Mouse (Mus musculus): ENCODE measurements around the gene Mcu. TPM values are rescaled to one million over a fixed set of nuclear protein-coding genes. Genes with fewer than 3 reads are reported as not detected.

Gene Mcu
- polyA plus RNA-seq, 1 experiment from 2014 or later = 23.8 TPM

DNA sequence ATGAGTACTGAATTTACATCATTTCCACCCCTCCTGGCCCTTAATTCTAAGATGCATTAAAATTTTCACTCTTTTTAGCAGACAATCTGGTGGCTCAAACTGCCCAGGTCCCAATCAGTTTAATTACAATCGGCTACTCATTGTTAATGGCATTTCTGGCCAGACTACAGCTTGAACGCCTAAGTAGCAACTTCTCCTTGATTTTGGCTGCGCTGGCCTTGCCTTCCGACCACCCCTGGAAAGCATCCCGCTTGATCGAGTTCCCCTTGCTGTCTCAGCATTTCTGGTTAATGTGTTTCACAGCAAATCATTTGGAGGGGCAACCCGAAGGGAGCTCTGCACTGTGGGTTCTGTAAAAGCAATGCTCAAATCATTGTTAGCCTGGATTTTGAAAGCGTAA is 14.4 kb downstream of the Mcu start:
- 82% methylated on average over 8 of the region's 8 CpGs for WGBS
- no peak for ATAC-seq (replicated peaks; ENCODE audit: extremely low read depth, insufficient read depth, low FRiP score)
- Histone ChIP-seq H3K4me1 (ENCODE audit: control insufficient read depth, insufficient read depth, low read length) (peaks cover 10% of the 10 kb centered on the region), H3K4me2 (ENCODE audit: low read depth, low read length) (no peak overlapping the region), H3K9me3 (replicated peaks; ENCODE audit: control insufficient read depth, low read length) (no peaks in the 10 kb centered on the region), H3K27ac (ENCODE audit: low read length) (no peak overlapping the region), H3K27me3 (ENCODE audit: control insufficient read depth, insufficient read depth, low read length) (no peaks in the 10 kb centered on the region), H3K4me3 (ENCODE audit: low read length) (no peak overlapping the region), H3K9ac (ENCODE audit: low read length) (no peak overlapping the region), H3K36me3 (ENCODE audit: control insufficient read depth, insufficient read depth) (peaks cover 5% of the 10 kb centered on the region; the same call in 1 of the 2 replicates)

DNA sequence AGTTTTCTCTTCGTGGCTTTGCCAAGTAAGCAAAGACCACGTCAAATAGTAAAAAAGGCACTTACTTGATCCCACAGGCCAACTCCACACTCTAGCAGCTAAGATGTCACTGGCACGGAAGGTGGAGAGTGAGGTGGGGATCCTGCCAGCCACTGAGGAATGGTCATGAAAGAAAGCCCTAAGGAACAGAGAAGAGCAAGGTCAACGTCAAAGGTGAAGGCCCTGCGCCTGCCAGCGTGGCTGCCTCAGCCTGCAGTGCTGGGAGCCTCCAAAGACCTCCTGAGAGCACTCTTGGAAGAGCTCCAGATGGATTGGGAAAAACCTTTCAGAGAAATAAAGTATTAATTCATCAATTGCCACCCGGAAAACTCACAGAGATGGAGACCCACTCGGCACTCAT is 16.0 kb downstream of the Mcu start:
- H3K27ac ChIP-seq (ENCODE audit: low read length) = no peak overlapping the region
- WGBS = 67% methylated on average over 8 of the region's 8 CpGs
- H3K36me3 ChIP-seq (ENCODE audit: control insufficient read depth, insufficient read depth) = peaks cover 5% of the 10 kb centered on the region; the same call in 1 of the 2 replicates
- no peak overlapping the region for H3K9ac ChIP-seq (ENCODE audit: low read length)
- H3K4me2 ChIP-seq (ENCODE audit: low read depth, low read length) = no peak overlapping the region
- H3K9me3 ChIP-seq (replicated peaks; ENCODE audit: control insufficient read depth, low read length) = no peaks in the 10 kb centered on the region
- no peak for ATAC-seq (replicated peaks; ENCODE audit: extremely low read depth, insufficient read depth, low FRiP score)
- peaks cover 10% of the 10 kb centered on the region for H3K4me1 ChIP-seq (ENCODE audit: control insufficient read depth, insufficient read depth, low read length)
- H3K4me3 ChIP-seq (ENCODE audit: low read length) = no peak overlapping the region
- no peaks in the 10 kb centered on the region for H3K27me3 ChIP-seq (ENCODE audit: control insufficient read depth, insufficient read depth, low read length)

DNA sequence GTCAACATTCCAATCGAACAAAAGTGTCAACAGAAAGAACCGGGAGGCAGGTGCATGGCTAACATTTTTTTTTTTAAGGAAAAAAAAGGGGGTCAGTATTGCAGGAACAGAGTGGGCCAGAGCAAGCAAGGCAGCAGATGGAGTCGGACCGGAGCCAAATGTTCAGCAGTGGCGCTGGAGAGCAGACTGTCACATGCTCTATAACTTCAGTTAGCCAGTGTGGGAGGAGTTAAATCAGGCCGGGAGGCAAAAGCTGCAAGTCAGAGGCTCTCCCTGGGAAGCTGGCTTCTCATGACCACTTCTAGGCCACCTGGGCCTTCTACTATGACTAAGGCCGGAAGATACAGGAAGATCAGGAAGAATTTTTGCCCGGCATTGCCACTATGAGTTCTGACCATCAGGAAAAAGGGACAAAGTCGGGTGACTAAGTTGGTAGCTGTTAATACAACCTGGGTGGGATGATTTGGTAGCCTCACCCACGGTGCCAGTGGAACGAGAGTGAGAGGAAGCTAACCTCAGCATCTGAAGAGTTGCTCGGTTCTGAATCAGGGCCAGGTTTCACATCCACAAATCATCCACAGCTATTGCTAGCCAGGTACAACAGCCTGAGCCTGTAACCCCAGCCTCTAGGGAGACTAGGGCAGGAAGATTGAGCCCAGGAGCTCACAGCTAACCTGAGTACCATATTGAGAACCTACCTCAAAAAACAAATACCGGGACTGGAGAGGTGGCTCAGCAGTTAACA is 22.5 kb downstream of the Mcu start:
- H3K4me3 ChIP-seq (ENCODE audit: low read length) = no peak overlapping the region
- 73% methylated on average over 13 of the region's 13 CpGs for WGBS
- ATAC-seq (replicated peaks; ENCODE audit: extremely low read depth, insufficient read depth, low FRiP score) = peak; percentile 41
- no peak overlapping the region for H3K9ac ChIP-seq (ENCODE audit: low read length)
- no peaks in the 10 kb centered on the region for H3K9me3 ChIP-seq (replicated peaks; ENCODE audit: control insufficient read depth, low read length)
- H3K27me3 ChIP-seq (ENCODE audit: control insufficient read depth, insufficient read depth, low read length) = no peaks in the 10 kb centered on the region
- peaks cover 2% of the 10 kb centered on the region; the same call in 1 of the 2 replicates for H3K4me1 ChIP-seq (ENCODE audit: control insufficient read depth, insufficient read depth, low read length)
- peaks cover 5% of the 10 kb centered on the region; the same call in 1 of the 2 replicates for H3K36me3 ChIP-seq (ENCODE audit: control insufficient read depth, insufficient read depth)
- no peak overlapping the region for H3K4me2 ChIP-seq (ENCODE audit: low read depth, low read length)
- no peak overlapping the region for H3K27ac ChIP-seq (ENCODE audit: low read length)

DNA sequence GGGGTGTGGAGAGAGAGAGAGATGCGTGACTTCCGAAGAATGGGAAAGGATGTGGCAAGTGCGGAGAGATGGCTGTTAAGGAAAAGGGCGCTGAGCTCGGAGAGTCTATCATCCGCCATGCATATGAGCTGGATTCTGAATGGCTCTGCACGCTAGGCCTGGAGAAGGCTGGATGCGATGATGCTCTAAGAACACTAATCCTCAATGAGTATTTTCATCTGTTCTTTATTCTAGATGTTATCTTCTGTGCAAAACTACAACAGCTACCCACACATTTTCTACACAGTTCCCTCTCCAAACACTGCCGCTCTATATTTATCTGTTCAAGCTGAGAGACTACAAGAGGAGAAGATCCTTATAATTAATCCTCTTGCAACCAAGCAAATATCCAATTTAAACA is 25.9 kb downstream of the Mcu start:
- peaks cover 2% of the 10 kb centered on the region; the same call in 1 of the 2 replicates for H3K4me1 ChIP-seq (ENCODE audit: control insufficient read depth, insufficient read depth, low read length)
- no peak for ATAC-seq (replicated peaks; ENCODE audit: extremely low read depth, insufficient read depth, low FRiP score)
- H3K27me3 ChIP-seq (ENCODE audit: control insufficient read depth, insufficient read depth, low read length) = no peaks in the 10 kb centered on the region
- H3K4me3 ChIP-seq (ENCODE audit: low read length) = no peak overlapping the region
- H3K9me3 ChIP-seq (replicated peaks; ENCODE audit: control insufficient read depth, low read length) = no peaks in the 10 kb centered on the region
- no peak overlapping the region for H3K9ac ChIP-seq (ENCODE audit: low read length)
- no peaks in the 10 kb centered on the region for H3K36me3 ChIP-seq (ENCODE audit: control insufficient read depth, insufficient read depth)
- no peak overlapping the region for H3K27ac ChIP-seq (ENCODE audit: low read length)
- 96% methylated on average over 9 of the region's 9 CpGs for WGBS
- H3K4me2 ChIP-seq (ENCODE audit: low read depth, low read length) = no peak overlapping the region

DNA sequence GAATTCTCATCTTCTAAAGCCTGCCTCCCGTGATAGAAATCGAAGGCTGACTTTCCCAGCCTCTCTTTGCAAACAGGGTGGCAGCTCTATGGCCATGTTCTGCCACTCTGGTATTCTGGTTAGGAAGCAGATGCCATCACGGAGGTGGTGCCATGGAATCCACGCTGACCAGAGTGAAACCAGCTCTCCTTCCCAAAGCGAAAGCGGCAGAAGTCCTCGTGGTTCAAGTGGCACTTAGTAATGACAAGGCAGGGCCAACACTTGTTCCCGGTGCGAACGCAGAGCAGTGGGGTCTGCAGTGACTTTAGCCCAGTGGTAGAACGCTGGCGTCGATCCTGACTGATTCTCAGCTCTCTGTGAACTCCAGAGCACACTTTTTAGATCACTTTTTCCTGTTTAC is 26.6 kb downstream of the Mcu start:
- Histone ChIP-seq H3K4me1 (ENCODE audit: control insufficient read depth, insufficient read depth, low read length) (peaks cover 2% of the 10 kb centered on the region; the same call in 1 of the 2 replicates), H3K4me3 (ENCODE audit: low read length) (peak overlapping the region; percentile 17), H3K4me2 (ENCODE audit: low read depth, low read length) (peak overlapping the region; percentile 46), H3K27me3 (ENCODE audit: control insufficient read depth, insufficient read depth, low read length) (no peaks in the 10 kb centered on the region), H3K27ac (ENCODE audit: low read length) (no peak overlapping the region), H3K36me3 (ENCODE audit: control insufficient read depth, insufficient read depth) (no peaks in the 10 kb centered on the region), H3K9me3 (replicated peaks; ENCODE audit: control insufficient read depth, low read length) (no peaks in the 10 kb centered on the region), H3K9ac (ENCODE audit: low read length) (no peak overlapping the region)
- 51% methylated on average over 13 of the region's 13 CpGs for WGBS
- no peak for ATAC-seq (replicated peaks; ENCODE audit: extremely low read depth, insufficient read depth, low FRiP score)

DNA sequence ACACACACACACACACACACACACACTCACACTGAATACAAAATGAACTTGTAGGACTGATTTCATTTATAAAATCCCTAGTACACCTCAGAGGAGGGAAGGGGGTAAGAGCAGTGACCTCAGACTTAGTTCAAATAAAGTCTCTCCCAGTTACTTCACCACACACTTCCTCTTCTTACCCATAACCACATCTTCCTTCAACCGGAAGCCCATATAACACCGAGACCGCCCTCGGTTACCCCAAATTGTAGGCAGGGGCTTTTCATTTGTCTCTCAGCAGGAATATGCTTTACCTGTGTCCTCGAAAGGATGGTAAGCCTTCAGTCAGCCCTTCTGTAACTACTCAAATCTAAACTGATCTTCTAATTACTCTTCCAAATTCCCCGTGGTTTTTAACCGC is 27.1 kb downstream of the Mcu start:
- no peak for ATAC-seq (replicated peaks; ENCODE audit: extremely low read depth, insufficient read depth, low FRiP score)
- 80% methylated on average over 7 of the region's 7 CpGs for WGBS

DNA sequence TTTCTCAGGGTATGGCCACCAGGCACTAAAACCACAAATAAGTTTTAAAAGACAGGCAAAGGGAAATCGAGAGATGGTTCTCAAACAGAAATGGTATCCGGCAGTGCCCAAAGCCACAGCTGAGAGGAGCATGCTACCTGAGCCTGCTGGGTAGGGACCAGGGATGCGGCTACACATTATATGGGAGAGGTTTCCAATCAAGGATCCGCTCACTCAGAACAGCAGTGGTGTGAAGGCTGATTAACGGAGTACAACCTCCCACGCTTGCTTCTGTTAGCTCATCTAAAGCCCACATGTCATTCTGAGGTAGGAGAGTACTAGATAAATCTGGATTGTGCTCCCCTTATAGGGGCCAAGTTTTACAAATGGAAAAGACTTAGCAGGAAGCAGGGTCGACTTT is 28.4 kb downstream of the Mcu start:
- H3K36me3 ChIP-seq (ENCODE audit: control insufficient read depth, insufficient read depth) = 0 out of 2 replicates have a peak, but pooled peaks cover 2% of the 10 kb centered on the region
- no peaks in the 10 kb centered on the region for H3K4me1 ChIP-seq (ENCODE audit: control insufficient read depth, insufficient read depth, low read length)
- H3K9me3 ChIP-seq (replicated peaks; ENCODE audit: control insufficient read depth, low read length) = no peaks in the 10 kb centered on the region
- H3K4me3 ChIP-seq (ENCODE audit: low read length) = no peak overlapping the region
- no peak overlapping the region for H3K4me2 ChIP-seq (ENCODE audit: low read depth, low read length)
- no peak for ATAC-seq (replicated peaks; ENCODE audit: extremely low read depth, insufficient read depth, low FRiP score)
- H3K27me3 ChIP-seq (ENCODE audit: control insufficient read depth, insufficient read depth, low read length) = no peaks in the 10 kb centered on the region
- H3K9ac ChIP-seq (ENCODE audit: low read length) = no peak overlapping the region
- WGBS = 77% methylated on average over 7 of the region's 7 CpGs
- no peak overlapping the region for H3K27ac ChIP-seq (ENCODE audit: low read length)

More for the DNA sequence above, 27.1 kb downstream of the Mcu start:
- no peaks in the 10 kb centered on the region for H3K27me3 ChIP-seq (ENCODE audit: control insufficient read depth, insufficient read depth, low read length)
- H3K9me3 ChIP-seq (replicated peaks; ENCODE audit: control insufficient read depth, low read length) = no peaks in the 10 kb centered on the region
- H3K4me1 ChIP-seq (ENCODE audit: control insufficient read depth, insufficient read depth, low read length) = peaks cover 2% of the 10 kb centered on the region; the same call in 1 of the 2 replicates
- H3K4me3 ChIP-seq (ENCODE audit: low read length) = peak overlapping the region; percentile 17
- H3K36me3 ChIP-seq (ENCODE audit: control insufficient read depth, insufficient read depth) = no peaks in the 10 kb centered on the region
- no peak overlapping the region for H3K27ac ChIP-seq (ENCODE audit: low read length)
- no peak overlapping the region for H3K9ac ChIP-seq (ENCODE audit: low read length)
- peak overlapping the region; percentile 46 for H3K4me2 ChIP-seq (ENCODE audit: low read depth, low read length)

DNA sequence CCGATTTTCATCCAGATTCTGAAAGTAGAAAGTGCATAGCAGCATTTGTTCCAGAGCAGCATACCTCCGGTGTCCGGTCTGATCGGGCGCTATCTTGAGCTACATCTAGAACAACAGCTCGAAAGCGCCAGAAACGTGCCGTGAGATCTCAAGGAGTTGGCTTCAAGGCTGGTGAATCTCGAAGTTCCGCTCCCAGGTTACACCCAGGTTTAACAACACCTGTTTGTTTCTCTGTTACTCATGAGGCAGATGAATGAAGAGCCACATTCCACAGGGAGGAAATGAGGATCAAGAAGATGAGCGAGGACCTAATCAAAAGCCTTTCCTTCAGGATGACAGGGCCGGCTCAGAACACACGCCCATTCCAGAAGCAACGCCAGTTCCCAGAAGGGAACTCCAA is 29.7 kb downstream of the Mcu start:
- H3K27me3 ChIP-seq (ENCODE audit: control insufficient read depth, insufficient read depth, low read length) = no peaks in the 10 kb centered on the region
- H3K4me1 ChIP-seq (ENCODE audit: control insufficient read depth, insufficient read depth, low read length) = no peaks in the 10 kb centered on the region
- no peaks in the 10 kb centered on the region for H3K9me3 ChIP-seq (replicated peaks; ENCODE audit: control insufficient read depth, low read length)
- H3K27ac ChIP-seq (ENCODE audit: low read length) = no peak overlapping the region
- ATAC-seq (replicated peaks; ENCODE audit: extremely low read depth, insufficient read depth, low FRiP score) = no peak
- WGBS = 83% methylated on average over 15 of the region's 15 CpGs
- H3K4me3 ChIP-seq (ENCODE audit: low read length) = no peak overlapping the region
- H3K36me3 ChIP-seq (ENCODE audit: control insufficient read depth, insufficient read depth) = 0 out of 2 replicates have a peak, but pooled peaks cover 6% of the 10 kb centered on the region
- no peak overlapping the region for H3K9ac ChIP-seq (ENCODE audit: low read length)
- no peak overlapping the region for H3K4me2 ChIP-seq (ENCODE audit: low read depth, low read length)

DNA sequence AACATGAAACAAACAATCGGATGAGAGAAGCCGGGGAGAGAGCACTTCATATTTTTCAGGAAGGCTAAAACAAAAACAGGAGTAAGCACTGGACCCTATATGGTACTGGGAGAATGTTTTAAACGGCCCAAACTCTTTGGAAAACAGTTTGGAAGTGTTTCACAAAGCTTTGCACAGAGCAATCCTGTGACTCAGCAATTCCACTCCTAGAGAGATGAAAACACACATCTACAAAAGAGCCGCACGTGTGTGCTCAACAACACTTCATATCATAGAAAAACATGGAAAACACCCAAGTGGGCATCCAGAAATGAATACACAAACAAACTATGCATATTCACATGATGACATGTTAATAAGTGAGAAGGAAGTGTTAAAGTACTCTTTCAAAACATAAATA is 30.9 kb downstream of the Mcu start:
- Histone ChIP-seq H3K36me3 (ENCODE audit: control insufficient read depth, insufficient read depth) (0 out of 2 replicates have a peak, but pooled peaks cover 6% of the 10 kb centered on the region), H3K4me2 (ENCODE audit: low read depth, low read length) (no peak overlapping the region), H3K27ac (ENCODE audit: low read length) (no peak overlapping the region), H3K4me1 (ENCODE audit: control insufficient read depth, insufficient read depth, low read length) (no peaks in the 10 kb centered on the region), H3K9ac (ENCODE audit: low read length) (no peak overlapping the region), H3K27me3 (ENCODE audit: control insufficient read depth, insufficient read depth, low read length) (no peaks in the 10 kb centered on the region), H3K4me3 (ENCODE audit: low read length) (no peak overlapping the region), H3K9me3 (replicated peaks; ENCODE audit: control insufficient read depth, low read length) (no peaks in the 10 kb centered on the region)
- no peak for ATAC-seq (replicated peaks; ENCODE audit: extremely low read depth, insufficient read depth, low FRiP score)
- 87% methylated on average over 5 of the region's 5 CpGs for WGBS

All from heart, embryonic 16.5 days (tissue).